Mouse (Mus musculus) cerebellum, postnatal 4 days (tissue): ENCODE results near the gene Cars.
"Not testable (repeated sequence)": the region's sequence is repeated elsewhere in the genome, so short reads cannot be mapped to it uniquely, and the experiment has no call there.

ENCODE experiments used
- DNase-seq, 2 experiments: peaks; one replicate each; pipeline ENCODE4 v3.0.0; 2022; ENCODE audit warnings: low spot score in 2 of 2, mixed read lengths in 1 of 2

The Cars gene

DNA sequence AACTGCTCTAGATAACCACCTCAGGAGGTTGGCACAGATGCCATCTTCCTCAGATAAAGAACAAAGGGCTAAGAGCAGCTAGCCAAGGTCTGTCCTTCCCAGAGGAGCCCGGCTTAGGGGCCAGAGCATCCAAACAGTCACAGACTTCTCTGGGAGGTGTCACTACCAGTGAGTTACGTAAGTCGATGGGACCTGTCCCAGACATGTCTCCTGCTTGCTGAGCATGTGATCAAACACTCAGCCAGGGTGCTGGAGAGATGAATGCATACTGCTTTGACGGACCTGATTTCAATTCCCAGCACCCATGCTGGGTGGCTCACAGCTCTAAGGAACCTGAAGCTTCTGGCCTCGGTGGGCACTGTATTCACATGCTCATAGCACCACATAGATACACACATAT is 12.3 kb downstream of the Cars start:
- DNase-seq, result no peak

GRCm38 (mm10) chr7:143583956-143584355 is 15.9 kb downstream of the Cars start:
- peak; percentile 41 to 58 for DNase-seq

DNA sequence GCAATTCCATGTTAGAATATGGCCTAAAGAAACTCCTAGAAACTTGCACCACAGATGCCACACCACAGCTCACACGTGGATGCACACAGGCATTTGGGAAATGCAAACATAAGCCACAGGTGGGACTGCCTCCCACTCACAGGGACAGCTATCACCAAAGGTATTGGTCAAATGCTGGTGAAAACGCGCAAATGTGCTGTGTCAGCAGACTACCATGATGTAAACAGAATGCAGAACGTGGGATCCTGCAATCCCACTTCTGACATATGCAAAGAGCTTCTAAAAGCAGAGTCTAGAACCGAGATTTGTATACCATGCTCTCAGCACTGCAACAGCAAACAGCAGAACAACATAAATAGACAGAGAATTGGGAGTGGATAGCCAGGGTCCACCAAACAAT is 16.9 kb downstream of the Cars start:
- DNase-seq, result no peak

- no peak for DNase-seq
These were observed 24.1 kb downstream of the Cars start for GRCm38 (mm10) chr7:143575751-143576150.

DNA sequence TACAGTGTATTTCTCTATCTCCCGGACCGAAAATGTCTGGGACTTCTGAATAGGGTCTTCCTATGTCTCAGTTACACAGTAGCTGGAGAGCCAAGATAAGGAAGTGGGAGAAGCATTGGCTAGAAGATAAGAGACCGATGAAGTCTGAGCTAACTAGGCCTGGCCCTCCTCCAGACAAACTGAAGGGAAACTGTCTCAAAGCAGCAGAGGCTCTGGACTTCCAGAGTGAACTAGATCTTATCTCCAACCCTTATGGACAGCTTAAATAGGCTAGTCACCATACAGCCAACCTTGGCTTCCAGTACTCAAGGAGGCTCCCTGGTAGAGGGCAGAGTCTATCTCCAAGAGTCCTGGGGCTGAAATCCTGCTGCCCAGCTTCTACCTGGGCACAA is 34.2 kb downstream of the Cars start:
- DNase-seq, result no peak

GRCm38 (mm10) chr7:143565015-143565647 is 34.8 kb downstream of the Cars start:
- DNase-seq, result no peak

- DNase-seq, result no peak
These were observed 36.1 kb downstream of the Cars start for GRCm38 (mm10) chr7:143563787-143564186.

DNA sequence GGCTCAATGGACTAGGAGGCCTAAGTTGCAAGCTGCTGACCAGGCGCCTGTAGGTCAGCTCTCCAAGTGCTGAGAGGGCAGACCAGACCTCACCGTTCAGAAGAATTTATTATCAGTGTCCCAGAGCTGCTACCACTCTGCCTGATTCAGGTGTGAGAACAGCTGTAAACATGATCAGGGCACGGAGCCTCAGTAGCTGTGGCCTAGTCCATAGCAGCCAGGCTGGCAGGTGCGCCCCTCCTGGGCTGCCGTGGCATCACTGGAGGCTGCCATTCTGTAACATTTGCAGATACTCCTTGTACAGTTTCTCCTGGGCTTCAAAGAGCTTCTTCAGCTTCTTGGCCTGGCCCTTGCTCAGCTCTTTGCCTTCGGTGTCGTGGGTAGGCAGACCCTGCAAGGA is 42.3 kb downstream of the Cars start:
- no peak for DNase-seq

GRCm38 (mm10) chr7:143556964-143557610 is 42.8 kb downstream of the Cars start:
- peak in 1 of 2 experiments; percentile 55 for DNase-seq

GRCm38 (mm10) chr7:143549588-143550220 is 50.2 kb downstream of the Cars start:
- DNase-seq, result no peak

DNA sequence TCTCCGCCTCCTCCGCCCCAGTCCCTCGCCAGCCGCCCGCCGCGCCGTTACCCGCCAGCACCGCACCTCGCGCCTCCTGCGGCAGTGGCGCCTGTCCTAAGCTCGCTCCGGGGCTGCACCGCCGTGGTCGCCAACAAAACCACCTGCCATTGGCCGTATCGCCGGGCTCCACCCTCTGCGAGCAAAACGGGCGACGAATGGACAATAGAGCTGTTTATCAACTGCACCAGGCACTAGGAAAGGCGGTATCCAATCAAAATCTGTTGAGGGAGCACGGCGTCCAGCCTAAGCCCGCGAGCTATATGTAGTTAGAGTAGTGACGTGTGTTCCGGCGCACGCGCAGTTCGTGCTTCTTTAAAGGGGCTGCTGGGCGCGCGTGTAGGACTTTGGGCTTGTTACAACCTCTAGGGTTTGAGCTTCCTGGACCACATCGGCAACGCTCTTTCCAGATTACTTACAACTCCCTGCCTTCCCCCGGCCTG is 50.9 kb downstream of the Cars start, which contains the start of gene Nap1l4:
Gene Nap1l4, minus strand, starts transcription at position 131 of the 482 bp plus-strand sequence.
- peak; percentile 99 to 100 for DNase-seq

DNA sequence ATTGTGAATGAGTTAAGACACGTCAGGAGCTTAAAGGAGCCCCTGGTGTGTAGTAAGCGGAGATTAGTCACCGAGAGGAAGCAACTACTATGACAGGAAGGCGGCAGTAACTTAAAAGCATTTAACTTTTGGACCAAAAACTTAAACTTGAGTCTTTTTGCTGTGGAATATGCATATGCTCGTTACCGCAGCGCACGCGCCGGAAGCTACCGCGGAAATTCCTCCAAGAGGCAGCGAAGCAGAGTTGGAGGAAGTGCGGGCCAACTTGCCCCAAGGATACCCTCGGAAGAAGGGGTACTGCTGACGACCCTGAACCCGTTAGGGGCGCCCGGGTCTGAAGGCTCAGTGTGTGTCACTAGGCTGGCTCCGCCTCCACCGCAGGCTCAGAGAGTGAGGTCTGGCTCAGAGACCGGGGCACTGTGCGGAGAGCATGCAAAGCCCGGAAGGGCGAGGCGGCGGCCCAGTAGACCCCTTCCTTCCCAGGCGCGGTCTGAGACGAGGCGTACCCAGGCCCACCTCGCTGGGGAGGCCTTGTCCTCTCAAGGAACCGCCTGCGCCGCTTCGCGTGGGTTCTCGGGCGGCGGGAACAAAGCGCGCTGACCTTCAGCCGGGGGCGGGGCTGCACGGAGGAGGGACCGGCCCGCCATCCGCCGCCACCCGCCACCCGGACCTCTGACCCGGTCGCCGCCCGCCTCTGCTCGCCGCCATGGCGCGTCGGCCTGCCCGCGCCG is 51.5 kb downstream of the Cars start:
- no peak for DNase-seq

- DNase-seq, result no peak
These were observed 53.3 kb downstream of the Cars start for GRCm38 (mm10) chr7:143546554-143546953.

- DNase-seq, result peak in 1 of 2 experiments; percentile 30
These were observed 55.5 kb downstream of the Cars start for GRCm38 (mm10) chr7:143544368-143544767.

DNA sequence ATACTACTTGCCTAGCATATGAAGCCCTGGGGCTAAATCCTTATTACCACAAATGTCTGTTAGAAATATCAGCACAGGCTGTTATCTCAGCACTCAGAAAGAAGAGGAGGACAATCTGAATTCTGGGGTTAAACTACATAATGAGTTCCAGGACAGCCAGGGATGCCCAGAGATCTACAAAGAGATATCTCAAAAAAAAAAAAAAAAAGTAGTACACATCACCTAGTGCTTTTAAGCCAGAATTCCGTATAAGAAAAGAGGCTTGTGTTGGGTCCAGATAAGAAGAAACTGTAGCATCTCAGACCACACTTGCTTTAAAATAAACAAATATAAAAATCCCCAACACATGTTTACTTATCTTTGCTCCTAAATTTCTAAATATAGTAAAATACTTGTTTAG is 61.2 kb downstream of the Cars start:
- no peak for DNase-seq

DNA sequence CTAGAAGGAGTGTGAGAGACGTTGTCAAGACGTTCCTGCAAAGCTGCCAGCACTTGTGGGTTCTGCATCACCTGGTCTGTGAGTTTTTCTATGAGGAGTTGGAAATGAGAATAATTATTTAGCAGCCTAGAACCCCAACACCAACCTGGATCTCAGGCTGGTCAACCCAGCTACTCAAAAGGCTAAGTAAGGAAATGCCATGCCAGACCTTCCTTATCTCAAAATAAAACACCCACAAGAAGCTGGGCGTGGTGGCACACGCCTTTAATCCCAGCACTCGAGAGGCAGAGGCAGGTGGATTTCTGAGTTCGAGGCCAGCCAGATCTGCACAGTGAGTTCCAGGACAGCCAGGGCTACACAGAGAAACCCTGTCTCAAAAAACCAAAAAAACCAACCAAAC is 61.7 kb downstream of the Cars start:
- DNase-seq, result not testable (repeated sequence)

DNA sequence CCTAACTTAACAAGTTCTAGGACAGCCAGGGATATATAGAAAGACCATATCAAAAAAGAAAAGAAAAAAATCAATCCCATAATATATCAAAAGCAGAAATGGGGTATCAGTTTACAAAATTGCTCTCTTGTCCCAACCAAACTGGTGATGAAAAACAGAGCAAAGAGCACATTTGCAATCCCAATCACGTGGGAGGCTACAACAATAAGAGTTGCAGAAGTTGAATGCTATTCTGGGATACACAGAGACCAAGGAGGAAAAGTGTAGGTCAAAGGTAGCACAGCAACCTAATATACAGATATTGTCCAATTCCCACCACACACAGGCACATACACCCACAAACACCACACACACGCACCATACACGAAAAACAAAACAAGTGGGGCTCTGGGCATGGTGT is 63.6 kb downstream of the Cars start:
- DNase-seq, result no peak

DNA sequence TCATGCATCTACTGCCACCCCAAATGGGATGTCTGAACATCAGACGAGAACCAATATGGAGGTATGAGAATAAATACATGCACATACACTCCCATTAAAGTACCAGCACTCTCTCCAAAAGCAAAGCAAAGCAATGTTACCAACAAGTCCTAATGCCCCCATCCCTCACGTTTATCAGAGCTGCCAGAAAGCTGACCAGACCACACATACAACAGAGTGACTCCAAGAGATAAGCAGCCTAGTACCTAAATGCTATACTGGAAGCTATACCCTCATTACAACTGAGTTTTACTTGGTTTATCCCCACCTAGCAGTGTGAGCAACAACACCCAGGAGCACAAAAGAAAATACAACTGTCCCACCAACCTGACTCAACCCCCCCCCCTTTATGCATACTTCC is 66.6 kb downstream of the Cars start:
- DNase-seq, result no peak

DNA sequence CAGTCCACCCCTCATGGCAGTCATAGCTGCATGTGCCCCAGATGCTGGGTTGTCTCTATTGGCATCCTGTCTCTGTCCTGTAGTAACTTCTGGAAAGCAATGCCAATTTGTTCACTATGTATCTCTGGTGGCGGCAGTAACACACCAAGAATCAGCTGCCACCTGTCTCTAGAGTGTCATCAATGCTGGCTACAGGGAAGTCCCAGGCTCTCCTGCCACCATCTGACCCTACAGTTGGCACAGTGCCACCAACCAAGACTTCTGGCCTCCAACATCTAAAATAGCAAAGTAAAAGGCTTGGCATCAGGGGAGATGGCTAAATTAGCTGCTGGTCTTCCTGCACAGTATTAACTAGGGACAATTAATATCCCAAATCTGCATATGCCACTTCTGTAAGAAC is 67.5 kb downstream of the Cars start:
- no peak for DNase-seq

- no peak for DNase-seq
These were observed 80.6 kb downstream of the Cars start for GRCm38 (mm10) chr7:143519333-143519732.

DNA sequence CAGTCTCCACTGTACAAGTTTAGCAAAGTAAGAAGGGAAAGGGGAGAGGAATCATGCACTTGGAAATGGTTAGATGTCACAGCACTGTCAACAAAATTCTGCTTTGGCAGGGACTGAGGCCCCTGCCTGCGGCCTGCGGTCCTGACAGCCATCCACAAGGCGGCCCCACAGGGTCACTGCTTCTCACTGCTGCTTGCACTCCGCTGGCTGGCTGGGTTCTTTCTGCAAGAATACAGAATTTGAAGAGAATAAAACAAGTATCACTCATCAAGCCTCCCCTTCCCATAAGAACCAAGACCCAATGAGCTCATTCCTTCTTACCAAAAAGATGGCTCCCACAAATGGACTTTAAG is 85.5 kb downstream of the Cars start:
- no peak for DNase-seq

- no peak for DNase-seq
These were observed 86.0 kb downstream of the Cars start for GRCm38 (mm10) chr7:143513763-143514415.
